Mouse (Mus musculus): ENCODE results near the gene Med29. TPM values are rescaled to one million over a fixed set of nuclear protein-coding genes. Genes with fewer than 3 reads are reported as not detected.
A peak's percentile ranks its signal among the peaks of the same experiment; 100 is the strongest.

The Med29 gene
- total and polyA plus RNA-seq, 3 experiments, result 31.1 to 39.6 TPM; not detected in 1

GRCm38 (mm10) chr7:28383606-28384005 is 8.9 kb downstream of the Med29 start:
- H3K9me3 ChIP-seq (replicated peaks; ENCODE audit: insufficient read depth, low read length), result no peaks in the 10 kb centered on the region
- H3K36me3 ChIP-seq (ENCODE audit: control insufficient read depth in 1 of 2, insufficient read depth in 2 of 2, low read length in 2 of 2), result peaks cover 0 to 16% of the 10 kb centered on the region in 2 experiments; a peak in 2 of 4 replicates
- no peak overlapping the region for H3K9ac ChIP-seq (ENCODE audit: control insufficient read depth, low read depth, low read length, poor library complexity, severe bottlenecking)
- peaks cover 2% of the 10 kb centered on the region; the same call in 1 of the 2 replicates for H3K79me2 ChIP-seq (ENCODE audit: control insufficient read depth, insufficient read depth, low read length, poor library complexity)
- peak overlapping the region; percentile 95 for H3K27ac ChIP-seq (ENCODE audit: control insufficient read depth, low read depth, low read length)
- no peak for DNase-seq (ENCODE audit: low read depth, low spot score)
- TF ChIP-seq ZMIZ1 (IDR thresholded peaks at IDR 0.05; ENCODE audit: low read depth, low read length), result 0 out of 2 replicates have a peak, but pooled peaks have one; percentile 9
- no peak for TF ChIP-seq JUND (IDR thresholded peaks at IDR 0.05; ENCODE audit: low read depth, low read length)
- no peak for TF ChIP-seq TAL1 (IDR thresholded peaks at IDR 0.05; ENCODE audit: low read length)
- no peak for TF ChIP-seq POLR2AphosphoS2 (IDR thresholded peaks at IDR 0.05; ENCODE audit: low read length)
- peaks cover 6 to 23% of the 10 kb centered on the region in 2 experiments for H3K4me1 ChIP-seq (ENCODE audit: control insufficient read depth in 1 of 2, insufficient read depth in 2 of 2, low read length in 2 of 2)
- H3K4me3 ChIP-seq (ENCODE audit: control insufficient read depth in 1 of 2, insufficient read depth in 1 of 2, low read depth in 2 of 2, low read length in 2 of 2), result no peak overlapping the region
- H3K27me3 ChIP-seq (ENCODE audit: control insufficient read depth in 1 of 2, insufficient read depth in 2 of 2, low read length in 2 of 2), result no peaks in the 10 kb centered on the region

GRCm38 (mm10) chr7:28382981-28383396 is 9.5 kb downstream of the Med29 start:
- Histone ChIP-seq H3K9ac (ENCODE audit: control insufficient read depth, low read depth, low read length, poor library complexity, severe bottlenecking) (peak overlapping the region; percentile 74), H3K79me2 (ENCODE audit: control insufficient read depth, insufficient read depth, low read length, poor library complexity) (peaks cover 3% of the 10 kb centered on the region), H3K9me3 (replicated peaks; ENCODE audit: insufficient read depth, low read length) (no peaks in the 10 kb centered on the region), H3K4me1 (ENCODE audit: control insufficient read depth in 1 of 2, insufficient read depth in 2 of 2, low read length in 2 of 2) (peaks cover 6 to 27% of the 10 kb centered on the region in 2 experiments), H3K4me3 (ENCODE audit: control insufficient read depth in 1 of 2, insufficient read depth in 1 of 2, low read depth in 2 of 2, low read length in 2 of 2) (peak overlapping the region; percentile 57 to 85; a peak in 2 of 4 replicates), H3K27ac (ENCODE audit: control insufficient read depth, low read depth, low read length) (peak overlapping the region; percentile 95), H3K27me3 (ENCODE audit: control insufficient read depth in 1 of 2, insufficient read depth in 2 of 2, low read length in 2 of 2) (no peaks in the 10 kb centered on the region), H3K36me3 (ENCODE audit: control insufficient read depth in 1 of 2, insufficient read depth in 2 of 2, low read length in 2 of 2) (peaks cover 0 to 16% of the 10 kb centered on the region in 2 experiments; a peak in 2 of 4 replicates)
- DNase-seq (ENCODE audit: low read depth, low spot score), result peak; percentile 82
- TF ChIP-seq NRF1 (IDR thresholded peaks at IDR 0.05; ENCODE audit: insufficient read depth, low read depth, low read length, poor library complexity, severe bottlenecking) (no peak), GABPA (IDR thresholded peaks at IDR 0.05; ENCODE audit: low read depth, low read length) (no peak), MXI1 (IDR thresholded peaks at IDR 0.05; ENCODE audit: low read depth, low read length) (peak; percentile 67; the same call in 1 of the 2 replicates), USF2 (IDR thresholded peaks at IDR 0.05; ENCODE audit: borderline replicate concordance in 1 of 2, insufficient read depth in 1 of 2, low read depth in 1 of 2, low read length in 2 of 2) (peak in 1 of 2 experiments; percentile 53; a peak in 1 of 4 replicates), ZC3H11A (IDR thresholded peaks at IDR 0.05; ENCODE audit: low read depth, low read length) (no peak), CHD2 (IDR thresholded peaks at IDR 0.05; ENCODE audit: low read length) (no peak), TAL1 (IDR thresholded peaks at IDR 0.05; ENCODE audit: low read length) (peak; percentile 65), JUND (IDR thresholded peaks at IDR 0.05; ENCODE audit: low read depth, low read length) (0 out of 2 replicates have a peak, but pooled peaks have one; percentile 20), CTCF (IDR thresholded peaks at IDR 0.05 in 2 of 3, conservative IDR thresholded peaks at IDR 0.05 in 1 of 3; ENCODE audit: control insufficient read depth in 1 of 3, insufficient read depth in 1 of 3, low read depth in 2 of 3, low read length in 3 of 3, poor library complexity in 1 of 3, severe bottlenecking in 1 of 3) (no peak), ZMIZ1 (IDR thresholded peaks at IDR 0.05; ENCODE audit: low read depth, low read length) (peak; percentile 40; the same call in 1 of the 2 replicates), MAFK (IDR thresholded peaks at IDR 0.05; ENCODE audit: borderline replicate concordance, low read depth, low read length) (peak; percentile 74; the same call in 1 of the 2 replicates), MAX (IDR thresholded peaks at IDR 0.05; ENCODE audit: low read length) (peak; percentile 90), RAD21 (IDR thresholded peaks at IDR 0.05; ENCODE audit: low read depth, low read length) (no peak), SIN3A (IDR thresholded peaks at IDR 0.05; ENCODE audit: low read length) (peak; percentile 54; the same call in 1 of the 2 replicates), POLR2A (IDR thresholded peaks at IDR 0.05; ENCODE audit: control insufficient read depth in 1 of 2, insufficient read depth in 1 of 2, low read depth in 1 of 2, low read length in 2 of 2, poor library complexity in 1 of 2) (no peak; a peak in 1 of 4 replicates), SMC3 (IDR thresholded peaks at IDR 0.05; ENCODE audit: low read depth, low read length) (peak; percentile 15; the same call in 1 of the 2 replicates), GATA1 (IDR thresholded peaks at IDR 0.05; ENCODE audit: low read depth, low read length) (peak; percentile 90), HCFC1 (IDR thresholded peaks at IDR 0.05; ENCODE audit: low read depth, low read length) (no peak; the same call in 1 of the 2 replicates), MYC (IDR thresholded peaks at IDR 0.05; ENCODE audit: low read depth, low read length) (no peak), E2F4 (IDR thresholded peaks at IDR 0.05; ENCODE audit: borderline replicate concordance, low read depth, low read length) (no peak), MEF2A (IDR thresholded peaks at IDR 0.05; ENCODE audit: extremely low read depth, insufficient replicate concordance, low read depth, low read length, poor library complexity, severe bottlenecking) (peak; percentile 29; the same call in 1 of the 2 replicates), NELFE (IDR thresholded peaks at IDR 0.05; ENCODE audit: low read depth, low read length) (no peak), EP300 (IDR thresholded peaks at IDR 0.05; ENCODE audit: low read depth in 1 of 2, low read length in 2 of 2) (peak; percentile 58 to 79), POLR2AphosphoS2 (IDR thresholded peaks at IDR 0.05; ENCODE audit: low read length) (0 out of 2 replicates have a peak, but pooled peaks have one; percentile 13), ETS1 (IDR thresholded peaks at IDR 0.05; ENCODE audit: low read depth, low read length) (peak; percentile 90), RCOR1 (IDR thresholded peaks at IDR 0.05; ENCODE audit: low read depth, low read length) (peak; percentile 76), TCF12 (IDR thresholded peaks at IDR 0.05; ENCODE audit: low read depth, low read length) (peak; percentile 68), USF1 (IDR thresholded peaks at IDR 0.05; ENCODE audit: low read depth, low read length) (peak; percentile 89), CHD1 (IDR thresholded peaks at IDR 0.05; ENCODE audit: low read depth, low read length) (no peak), MAZ (IDR thresholded peaks at IDR 0.05; ENCODE audit: low read depth, low read length) (no peak)
